Mouse (Mus musculus): ENCODE results near the gene Nos1.

DNA sequence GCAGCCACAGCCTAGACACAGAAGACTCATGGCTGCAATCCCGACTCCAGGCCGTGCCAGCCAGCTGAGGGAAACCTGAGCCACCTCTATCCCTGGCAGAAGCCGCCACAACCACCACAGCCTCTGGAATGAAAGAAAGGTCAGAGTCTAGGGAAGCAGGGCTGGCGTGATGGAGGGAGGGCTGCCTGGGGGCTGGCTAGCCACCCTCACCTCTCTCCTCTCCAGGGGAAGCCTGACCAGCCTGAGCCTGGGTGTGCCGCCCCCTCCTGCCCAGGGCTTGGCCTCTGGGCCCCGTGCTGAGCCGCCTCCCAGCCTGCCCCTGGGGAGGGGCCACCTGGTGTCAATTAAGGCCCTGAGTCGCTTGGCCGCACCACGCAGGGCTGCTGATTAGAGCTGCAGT is at the start of gene Nos1:
- no peak for TF ChIP-seq CTCF (IDR thresholded peaks at IDR 0.05; ENCODE audit: insufficient read depth, low read length)
- TF ChIP-seq POLR2A (IDR thresholded peaks at IDR 0.05; ENCODE audit: borderline replicate concordance, extremely low read depth, low read depth, low read length) = no peak

All from lung, adult 2 months (tissue).